Mouse (Mus musculus) kidney, embryonic 14.5 days (tissue): ENCODE results near the gene Glt6d1. TPM values are rescaled to one million over a fixed set of nuclear protein-coding genes. Genes with fewer than 3 reads are reported as not detected.

Experiments
- ATAC-seq: fragments of 200-750 bp; cut with Nextera tagmentation; 2 replicates; pipeline ENCODE4 v1.8.0; 2017; ENCODE audit warnings: moderate number of reproducible peaks, mild to moderate bottlenecking, moderate TSS enrichment, moderate library complexity; ENCODE audit not compliant: low FRiP score, low TSS enrichment
- H3K27ac ChIP-seq: fragments of 300-500 bp; sonication (generic); 2 replicates; pipeline ENCODE4 v1.5.1; 2014; ENCODE audit warnings: low read depth, mild to moderate bottlenecking, low read length, moderate library complexity, mixed read lengths
- H3K27me3 ChIP-seq: fragments of 300-500 bp; sonication (generic); 2 replicates; pipeline ENCODE4 v1.6.1; 2014; ENCODE audit warnings: mild to moderate bottlenecking, low read length; ENCODE audit not compliant: control insufficient read depth, insufficient read depth
- H3K36me3 ChIP-seq: fragments of 300-500 bp; sonication (generic); 2 replicates; pipeline ENCODE4 v1.6.1; 2014; ENCODE audit warnings: low read length, mixed read lengths; ENCODE audit not compliant: control insufficient read depth, insufficient read depth
- H3K4me1 ChIP-seq: fragments of 300-500 bp; sonication (generic); 2 replicates; pipeline ENCODE4 v1.6.1; 2014; ENCODE audit warnings: low read length, mixed read lengths; ENCODE audit not compliant: control insufficient read depth, insufficient read depth
- H3K4me2 ChIP-seq: fragments of 300-500 bp; sonication (generic); replicated peaks from 2 replicates; pipeline ENCODE4 v1.6.1; 2014; ENCODE audit warnings: low read depth, mild to moderate bottlenecking, low read length
- H3K4me3 ChIP-seq: fragments of 300-500 bp; sonication (generic); 2 replicates; pipeline ENCODE4 v1.5.1; 2014; ENCODE audit warnings: mild to moderate bottlenecking, low read length
- H3K9ac ChIP-seq: fragments of 300-500 bp; sonication (generic); 2 replicates; pipeline ENCODE4 v1.6.1; 2014; ENCODE audit warnings: low read depth, mild to moderate bottlenecking, low read length, moderate library complexity
- H3K9me3 ChIP-seq: fragments of 300-500 bp; sonication (generic); 2 replicates; pipeline ENCODE4 v1.6.1; 2016; ENCODE audit warnings: low read length; ENCODE audit not compliant: control insufficient read depth
- WGBS: fragments of 180-500 bp; shearing (Covaris S2); extraction: QIAGEN DNeasy Blood & Tissue Kit; methylation state at CpG from one replicate; pipeline ENCODE4 v1.1.7; 2014; 5-methylcytosine and 5-hydroxymethylcytosine counted together
- polyA plus RNA-seq: library from polyadenylated mRNA; unstranded; fragments of >200 nt; fragmentation: Nextera tagmentation; extraction: Ambion mirVana; gene quantifications from 2 replicates; pipeline ENCODE4 v1.2.1, GENCODE M21; 2014

Gene Glt6d1
- polyA plus RNA-seq, 1 experiment from 2014 or later = not detected

DNA sequence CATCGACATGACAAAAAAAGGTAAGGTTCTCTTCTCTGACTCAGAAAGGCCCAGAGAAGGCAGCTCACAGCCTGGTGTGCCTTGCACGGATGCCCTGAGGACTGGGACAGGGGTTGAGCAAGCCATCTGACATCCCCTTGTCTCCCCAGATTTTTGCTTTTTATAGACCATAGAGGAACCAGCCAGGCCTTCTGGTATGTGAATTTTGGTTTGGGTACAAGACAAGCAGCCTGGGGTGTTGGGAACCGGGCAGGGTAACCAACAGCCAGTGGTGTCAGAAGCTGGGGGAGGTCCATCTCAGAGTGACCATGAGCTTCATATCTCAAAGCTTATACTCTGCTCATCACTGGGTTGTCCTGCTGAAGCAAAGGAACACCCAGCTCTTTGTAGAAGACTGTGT is 9.1 kb upstream of the Glt6d1 start:
- H3K36me3 ChIP-seq = no peaks in the 10 kb centered on the region
- no peak overlapping the region for H3K9ac ChIP-seq
- 93% methylated on average over 3 of the region's 3 CpGs for WGBS
- no peaks in the 10 kb centered on the region for H3K4me1 ChIP-seq
- no peaks in the 10 kb centered on the region for H3K9me3 ChIP-seq
- H3K4me2 ChIP-seq = no peak overlapping the region
- H3K27ac ChIP-seq = no peak overlapping the region
- ATAC-seq = no peak
- H3K4me3 ChIP-seq = no peak overlapping the region
- H3K27me3 ChIP-seq = no peaks in the 10 kb centered on the region

DNA sequence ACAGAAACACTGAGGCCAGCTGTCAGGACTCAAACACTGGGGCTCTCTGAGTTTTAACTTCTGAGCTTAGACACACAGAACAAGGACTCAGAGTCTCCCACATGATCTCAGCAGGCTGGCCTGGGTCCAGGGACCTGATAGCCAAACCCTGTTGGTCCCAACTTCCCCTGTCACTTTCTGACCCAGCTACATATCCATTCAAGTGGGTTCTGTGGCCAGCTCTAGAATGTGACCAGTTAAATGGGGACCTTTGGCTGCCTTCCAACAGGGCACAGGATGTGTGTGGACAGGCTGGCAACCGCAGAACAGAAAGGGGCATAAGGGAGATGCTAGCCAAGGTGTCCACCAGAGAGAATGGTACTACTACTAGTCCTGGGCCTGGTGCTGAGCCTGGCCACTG is 7.2 kb upstream of the Glt6d1 start, which contains the start of gene Lcn9:
TSS of gene Lcn9 (plus strand) at position 348 of the 400 bp plus-strand sequence.
- Histone ChIP-seq H3K27me3 (no peaks in the 10 kb centered on the region), H3K9ac (no peak within 1 kb of the TSS), H3K4me3 (no peak within 1 kb of the TSS), H3K4me2 (no peak within 1 kb of the TSS), H3K27ac (no peak within 1 kb of the TSS), H3K36me3 (no peaks in the 10 kb centered on the region), H3K4me1 (no peaks in the 10 kb centered on the region), H3K9me3 (no peaks in the 10 kb centered on the region)
- 95% methylated on average over 1 of the region's 1 CpGs for WGBS
- ATAC-seq = no peak

DNA sequence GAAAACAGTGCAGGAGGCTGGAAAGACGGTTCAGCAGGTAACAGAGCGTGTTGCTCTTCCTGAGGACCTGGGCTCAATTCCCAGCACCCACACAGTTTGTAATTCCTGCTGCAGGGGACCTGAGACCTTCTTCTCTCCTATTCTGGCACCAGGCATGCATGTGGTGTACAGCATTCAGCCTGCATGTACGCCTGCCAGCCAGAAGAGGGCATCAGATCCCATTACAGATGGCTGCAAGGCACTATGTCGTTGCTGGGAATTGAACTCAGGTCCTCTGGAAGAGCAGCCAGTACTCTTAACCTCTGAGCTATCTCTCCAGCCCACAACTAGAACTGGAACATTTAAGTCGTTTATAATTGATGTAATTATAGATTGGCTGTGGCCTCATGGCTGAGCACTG is 2.3 kb downstream of the Glt6d1 start:
- Histone ChIP-seq H3K4me1 (no peaks in the 10 kb centered on the region), H3K4me3 (no peak overlapping the region), H3K27me3 (no peaks in the 10 kb centered on the region), H3K9ac (no peak overlapping the region), H3K27ac (no peak overlapping the region), H3K9me3 (no peaks in the 10 kb centered on the region), H3K4me2 (no peak overlapping the region), H3K36me3 (no peaks in the 10 kb centered on the region)
- WGBS = 76% methylated on average over 5 of the region's 5 CpGs
- ATAC-seq = no peak

DNA sequence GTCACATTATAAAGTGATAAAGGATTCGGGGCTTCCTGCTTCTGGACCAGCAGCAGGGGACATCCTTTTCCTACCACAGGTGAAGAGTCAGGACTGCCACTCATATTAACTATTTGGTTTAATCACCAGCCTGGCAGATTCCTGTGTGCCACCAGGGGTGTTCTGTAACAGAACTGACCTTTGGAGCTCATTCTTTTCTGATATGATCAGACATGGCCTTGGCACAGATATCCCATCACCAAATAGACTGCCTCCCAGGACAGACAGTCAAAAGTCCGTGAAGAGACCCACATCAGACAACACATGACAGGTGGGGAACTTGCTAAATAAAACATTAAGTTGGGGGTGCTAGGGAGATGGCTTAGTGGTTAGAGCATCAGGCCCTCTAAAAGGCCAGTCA is 3.9 kb downstream of the Glt6d1 start:
- Histone ChIP-seq H3K4me3 (no peak overlapping the region), H3K9ac (no peak overlapping the region), H3K9me3 (no peaks in the 10 kb centered on the region), H3K27ac (no peak overlapping the region), H3K27me3 (no peaks in the 10 kb centered on the region), H3K4me1 (no peaks in the 10 kb centered on the region), H3K4me2 (no peak overlapping the region), H3K36me3 (no peaks in the 10 kb centered on the region)
- 85% methylated on average over 2 of the region's 2 CpGs for WGBS
- no peak for ATAC-seq

DNA sequence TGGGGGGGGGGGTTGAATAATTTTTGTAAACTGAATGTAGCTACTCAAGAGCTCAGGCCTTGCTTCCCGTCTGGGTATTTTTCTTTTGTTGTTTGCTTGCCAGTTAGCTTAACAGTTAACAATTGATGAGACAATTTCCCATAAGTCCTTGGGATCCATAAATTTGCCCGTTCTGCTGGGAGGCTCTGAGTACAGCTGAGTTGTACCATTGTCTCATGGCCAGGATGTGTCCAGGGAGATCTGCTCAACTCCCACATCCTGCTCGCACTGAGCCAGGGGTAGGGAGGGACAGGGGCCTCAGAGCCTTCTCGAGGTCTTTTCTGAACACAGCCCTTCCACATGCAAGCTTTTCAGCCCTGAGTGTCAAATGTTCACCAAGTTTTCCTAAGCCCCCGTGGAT is 17.6 kb downstream of the Glt6d1 start:
- Histone ChIP-seq H3K9ac (no peak overlapping the region), H3K4me3 (no peak overlapping the region), H3K27me3 (no peaks in the 10 kb centered on the region), H3K36me3 (no peaks in the 10 kb centered on the region), H3K4me1 (no peaks in the 10 kb centered on the region), H3K27ac (no peak overlapping the region), H3K4me2 (no peak overlapping the region), H3K9me3 (no peaks in the 10 kb centered on the region)
- 28% methylated on average over 5 of the region's 5 CpGs for WGBS
- no peak for ATAC-seq

DNA sequence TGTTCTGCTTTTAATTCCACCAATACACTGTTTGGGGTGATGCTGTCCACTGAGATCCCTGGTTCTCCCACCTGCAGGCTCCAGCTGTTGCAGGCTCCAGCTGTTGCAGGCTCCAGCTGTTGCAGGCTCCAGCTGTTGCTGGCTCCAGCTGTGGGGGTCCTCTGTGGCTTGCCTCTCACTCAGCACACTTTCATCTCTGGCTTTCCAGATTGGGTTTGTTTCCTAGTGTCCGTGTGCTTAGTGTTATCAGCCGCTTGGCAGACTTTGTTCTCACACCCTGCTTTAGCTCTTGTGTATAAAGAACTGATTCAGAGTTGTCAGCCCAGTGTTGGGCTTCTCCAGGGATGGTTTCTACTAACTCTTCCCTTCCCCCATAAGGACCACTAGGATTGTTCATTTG is 18.0 kb downstream of the Glt6d1 start:
- ATAC-seq = no peak
- Histone ChIP-seq H3K9me3 (no peaks in the 10 kb centered on the region), H3K27ac (no peak overlapping the region), H3K36me3 (no peaks in the 10 kb centered on the region), H3K9ac (no peak overlapping the region), H3K4me3 (no peak overlapping the region), H3K27me3 (no peaks in the 10 kb centered on the region), H3K4me2 (no peak overlapping the region), H3K4me1 (no peaks in the 10 kb centered on the region)
- WGBS = 25% methylated on average over 2 of the region's 2 CpGs

DNA sequence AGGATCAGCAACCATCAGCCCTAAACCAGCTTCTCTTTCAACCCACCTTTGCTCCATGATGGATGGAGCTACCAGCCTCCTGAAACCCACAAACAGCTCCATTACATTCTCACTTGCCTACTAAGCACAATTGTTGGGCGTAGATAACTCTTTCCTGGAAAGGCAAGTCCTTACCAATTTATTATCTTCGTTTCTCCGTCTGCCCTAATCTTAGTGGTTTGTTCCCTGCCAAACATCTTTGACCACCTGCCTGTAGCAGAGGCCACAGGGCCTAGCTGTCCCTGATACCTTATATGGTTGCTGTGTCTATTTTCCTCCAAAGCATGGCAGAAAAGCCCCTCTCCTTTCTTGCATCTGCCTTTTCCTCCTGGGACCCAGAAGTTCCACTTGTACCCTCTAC is 26.6 kb downstream of the Glt6d1 start:
- no peak for ATAC-seq
- Histone ChIP-seq H3K36me3 (no peaks in the 10 kb centered on the region), H3K27ac (no peak overlapping the region), H3K27me3 (no peaks in the 10 kb centered on the region), H3K4me1 (no peaks in the 10 kb centered on the region), H3K9ac (no peak overlapping the region), H3K9me3 (no peaks in the 10 kb centered on the region), H3K4me2 (no peak overlapping the region), H3K4me3 (no peak overlapping the region)
- 83% methylated on average over 3 of the region's 3 CpGs for WGBS

DNA sequence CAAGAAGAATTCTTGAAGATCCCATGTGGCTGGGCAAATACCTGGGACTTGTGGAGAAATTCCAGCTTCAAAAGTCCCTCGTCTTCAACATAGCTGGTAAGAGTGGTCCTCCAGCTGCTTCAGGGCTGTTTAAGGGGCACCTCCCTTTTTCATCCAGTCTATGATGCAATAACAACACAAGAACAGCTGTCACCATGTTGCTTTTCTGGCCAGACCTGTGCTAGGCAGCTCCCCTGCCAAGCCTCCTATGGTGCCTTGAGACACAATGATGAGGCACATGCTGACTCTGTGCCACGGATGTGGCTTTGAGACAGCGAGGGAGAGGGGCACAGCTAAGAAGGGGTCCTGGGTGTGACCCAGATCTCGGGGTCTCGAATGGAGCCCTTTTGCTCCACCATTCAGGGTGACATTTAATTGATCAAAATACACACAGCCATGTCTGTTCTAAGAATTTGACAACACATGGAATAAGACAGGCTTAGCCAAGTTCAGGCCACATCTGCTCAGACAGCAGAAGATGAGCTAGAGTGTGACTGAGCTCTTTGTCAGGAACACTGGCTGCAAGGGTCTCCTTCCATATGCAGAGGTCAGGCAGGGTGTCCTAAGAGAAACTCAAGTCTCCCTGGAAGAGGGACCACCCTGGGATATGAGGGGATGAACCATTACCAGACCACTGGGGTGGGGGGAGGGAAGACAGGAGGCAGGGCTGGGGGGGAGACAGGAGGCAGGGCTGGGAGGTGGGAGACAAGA is 29.9 kb downstream of the Glt6d1 start:
- no peak for ATAC-seq
- no peaks in the 10 kb centered on the region for H3K36me3 ChIP-seq
- 70% methylated on average over 5 of the region's 5 CpGs for WGBS

DNA sequence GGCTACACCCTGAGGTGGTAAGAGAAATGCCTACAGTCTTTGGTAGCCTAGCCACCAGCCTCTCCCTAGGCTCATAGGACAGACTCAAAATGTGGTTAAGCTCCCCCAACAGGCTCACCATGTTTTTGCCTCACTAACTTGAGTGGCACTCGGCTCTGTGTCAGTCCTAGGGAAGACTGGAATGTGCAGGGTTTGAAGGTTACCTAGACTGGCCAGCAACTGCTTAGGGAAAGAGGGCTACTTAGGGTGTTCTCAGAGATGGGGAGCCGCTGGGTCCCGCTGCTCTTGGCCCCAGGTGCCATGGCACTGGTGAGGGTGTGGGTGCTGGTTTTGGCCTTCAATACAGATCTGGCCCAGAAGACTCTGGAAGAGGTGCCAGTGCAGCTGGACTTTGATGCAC is 33.7 kb downstream of the Glt6d1 start, which contains the start of gene Gm13539:
TSS of gene Gm13539 (plus strand) at position 301 of the 400 bp plus-strand sequence.
- H3K4me2 ChIP-seq = no peak within 1 kb of the TSS
- no peak for ATAC-seq
- H3K4me3 ChIP-seq = no peak within 1 kb of the TSS
- 87% methylated on average over 3 of the region's 3 CpGs for WGBS
- H3K9ac ChIP-seq = no peak within 1 kb of the TSS
- no peaks in the 10 kb centered on the region for H3K36me3 ChIP-seq
- H3K27ac ChIP-seq = no peak within 1 kb of the TSS
- H3K4me1 ChIP-seq = no peaks in the 10 kb centered on the region
- no peaks in the 10 kb centered on the region for H3K27me3 ChIP-seq
- H3K9me3 ChIP-seq = no peaks in the 10 kb centered on the region

More for the DNA sequence above, 29.9 kb downstream of the Glt6d1 start:
- Histone ChIP-seq H3K27me3 (no peaks in the 10 kb centered on the region), H3K9me3 (no peaks in the 10 kb centered on the region), H3K4me3 (no peak overlapping the region), H3K4me1 (no peaks in the 10 kb centered on the region), H3K27ac (no peak overlapping the region), H3K4me2 (no peak overlapping the region), H3K9ac (no peak overlapping the region)
